Mouse (Mus musculus) T-helper 2 cell (primary cell): ENCODE results near the gene Bcl11b.

ENCODE experiments used
- in situ Hi-C: fragments of 300-600 bp; cut with MboI, MseI; formaldehyde crosslinking; loops from one replicate; pipeline ENCODE4 v1.15.1; 2025; ENCODE audit warnings: high pct_unique_total_duplicates

Bcl11b gene

DNA sequence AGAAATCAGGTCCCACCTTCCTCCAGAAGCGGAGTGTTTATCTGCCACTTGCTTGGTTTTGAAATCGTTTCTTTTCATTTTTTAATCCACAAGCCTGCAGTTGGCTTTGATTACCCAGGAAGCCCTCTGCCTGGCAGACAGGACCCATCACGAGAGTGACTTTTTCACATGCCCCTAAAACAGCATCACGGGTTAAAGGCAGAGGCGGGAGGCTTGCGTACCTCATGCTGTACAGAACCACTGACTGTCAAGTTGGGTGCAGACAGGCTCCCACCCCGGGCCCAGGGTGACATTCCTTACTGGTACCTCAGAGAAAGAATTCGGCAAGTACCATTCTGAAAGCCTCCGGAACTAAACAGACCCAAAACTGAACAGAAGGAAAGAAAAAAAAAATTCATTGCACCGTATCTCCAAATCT, 27.9 kb downstream of the Bcl11b start:
- in situ Hi-C loops = loop anchor here (25.0 kb wide), 1 partner anchor 662 kb away; no protein-coding TSS in a partner anchor

DNA sequence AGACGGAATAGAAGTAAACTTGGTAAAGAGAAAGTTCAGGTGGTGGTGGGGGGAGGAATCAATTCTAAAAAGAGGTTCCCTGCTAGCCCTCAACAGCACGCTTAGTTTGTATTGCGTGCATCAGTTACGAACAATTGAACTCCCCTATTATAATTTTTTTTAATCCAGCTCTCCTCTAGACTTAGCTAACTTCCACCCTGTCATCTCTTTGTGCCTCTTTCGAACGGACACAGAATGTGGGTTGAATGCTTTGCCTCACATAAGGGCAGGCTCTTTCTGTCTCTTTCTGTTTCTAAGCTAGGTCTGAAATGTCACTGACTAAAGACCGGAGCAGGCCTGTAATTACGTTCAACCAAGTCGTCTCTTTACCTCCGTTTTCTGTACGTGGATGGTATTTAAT, 28.9 kb downstream of the Bcl11b start:
- in situ Hi-C loops = no loop called here

DNA sequence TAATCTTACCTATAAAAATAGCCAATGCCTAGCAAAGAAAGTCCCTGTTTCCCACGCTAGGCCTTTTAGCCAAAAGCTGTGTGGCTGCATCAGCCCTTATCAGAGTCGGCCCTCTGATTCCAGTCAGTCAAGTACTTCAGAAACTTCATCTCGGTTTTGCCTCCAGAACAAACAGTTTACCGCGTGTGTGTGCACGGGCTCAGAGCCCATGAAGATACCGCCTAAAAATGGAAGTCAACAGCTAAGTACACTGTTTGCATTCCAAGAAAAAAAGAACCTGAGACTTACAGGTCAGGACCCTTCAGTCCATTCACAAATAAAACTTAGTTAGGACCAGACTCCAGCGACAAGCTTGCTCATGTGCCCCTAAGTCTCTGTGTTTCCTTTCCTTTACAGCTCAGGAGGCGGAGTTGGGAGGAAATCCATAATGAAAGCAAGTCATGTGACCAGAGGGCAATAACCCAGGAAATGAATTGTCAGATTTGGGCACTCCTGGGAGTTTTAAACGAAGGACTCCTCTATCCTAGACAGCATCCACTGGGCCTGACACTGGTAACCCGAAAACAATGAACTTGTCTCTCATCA, 29.8 kb downstream of the Bcl11b start:
- in situ Hi-C loops = no loop called here

DNA sequence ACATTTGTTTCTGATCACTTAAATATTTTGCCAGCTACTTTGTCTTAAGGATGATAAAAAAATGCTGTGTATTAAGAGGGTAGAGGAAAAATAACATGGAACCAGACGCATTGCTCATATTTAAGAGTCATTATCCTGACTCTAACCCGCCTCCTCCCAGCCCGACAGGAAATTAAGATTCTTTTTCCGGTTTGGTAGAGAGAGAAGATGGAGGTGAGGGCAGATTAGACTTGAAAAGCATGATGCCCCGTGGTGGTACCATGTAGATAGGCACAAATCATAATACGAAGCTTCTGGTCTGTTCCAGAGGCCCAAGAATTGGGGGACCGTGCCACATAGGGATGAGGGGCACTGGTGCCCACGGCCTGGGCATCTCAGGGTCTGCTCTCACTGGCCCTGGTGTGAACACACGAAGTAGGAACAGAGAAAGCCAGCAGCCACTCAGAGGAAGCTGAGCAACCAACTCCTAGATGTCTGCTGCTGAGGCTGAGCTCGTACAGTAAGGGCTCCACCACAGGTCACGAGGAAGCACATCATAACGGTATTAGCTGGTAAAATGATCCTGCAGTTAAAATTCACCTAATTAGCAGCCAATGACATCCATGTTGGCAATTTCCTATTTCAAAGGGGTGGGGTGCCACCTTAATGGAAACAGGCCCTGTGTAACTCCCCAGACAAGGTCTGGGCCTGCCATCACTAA, 32.2 kb downstream of the Bcl11b start:
- in situ Hi-C loops = no loop called here

DNA sequence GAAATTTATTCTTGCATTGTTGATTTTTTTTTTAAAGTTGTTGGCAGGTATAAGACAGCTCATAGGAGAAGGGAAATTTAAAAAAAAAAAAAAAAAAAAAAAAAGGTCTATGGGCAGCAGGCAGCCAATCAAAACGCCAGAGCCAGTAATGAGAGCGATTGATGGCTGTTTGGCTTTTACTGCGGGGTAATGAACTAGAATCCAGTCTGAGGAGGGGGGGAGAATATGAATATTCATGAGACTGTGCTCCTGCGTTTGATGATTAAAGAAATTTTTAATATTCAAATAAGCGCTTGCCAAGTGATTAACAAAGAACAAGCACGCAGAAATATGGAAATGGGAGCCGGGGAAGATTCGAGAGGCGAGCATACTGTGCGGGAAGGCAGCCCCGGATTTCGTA, 32.8 kb downstream of the Bcl11b start:
- in situ Hi-C loops = no loop called here

DNA sequence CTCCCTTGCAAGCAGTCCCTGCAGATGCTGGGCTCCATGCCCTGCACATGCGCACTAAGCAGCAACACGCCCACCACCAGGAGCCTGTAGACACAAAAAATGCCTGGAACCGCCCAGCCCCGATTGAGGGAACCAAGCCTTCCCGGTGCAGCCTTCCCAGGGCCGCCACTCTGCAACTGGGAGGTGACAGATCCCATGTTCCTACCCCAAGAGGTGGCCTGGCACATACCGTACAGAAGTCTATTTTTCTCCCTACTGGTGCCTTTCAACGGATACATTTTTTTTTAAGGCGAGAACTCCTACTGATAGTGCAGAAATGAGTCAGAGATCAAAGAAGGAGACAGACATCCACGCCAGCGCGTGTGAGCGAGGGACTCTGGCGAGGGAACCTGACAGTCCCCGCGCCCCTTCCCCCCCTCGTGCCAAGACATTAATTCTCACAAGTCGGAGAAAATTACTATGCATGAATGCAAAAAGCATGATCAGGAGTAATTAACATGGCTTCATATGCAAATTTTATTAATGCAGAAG, 33.5 kb downstream of the Bcl11b start:
- in situ Hi-C loops = loop anchor here (5.0 kb wide), 1 partner anchor 38 kb away; no protein-coding TSS in a partner anchor

DNA sequence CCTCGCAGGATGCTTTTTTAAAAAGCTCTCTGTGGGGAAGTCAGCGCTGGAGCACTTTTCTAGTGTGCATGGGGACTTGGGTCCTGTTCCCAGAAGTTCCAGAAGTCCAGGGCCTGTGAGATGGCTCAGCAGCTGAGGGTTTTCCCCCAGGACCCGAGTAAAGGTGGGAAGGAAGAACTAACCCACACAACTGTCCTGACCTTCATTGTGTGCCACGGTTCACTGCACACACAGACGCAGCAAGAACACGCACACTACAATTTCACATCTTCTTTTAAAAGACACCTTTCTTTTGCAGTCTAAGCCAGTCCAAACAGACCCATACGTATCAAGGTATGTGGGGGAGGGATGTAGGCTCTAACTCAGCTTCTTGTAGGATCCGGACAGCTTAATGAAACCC, 34.3 kb downstream of the Bcl11b start:
- in situ Hi-C loops = loop anchor here (5.0 kb wide), 1 partner anchor 37 kb away; no protein-coding TSS in a partner anchor

DNA sequence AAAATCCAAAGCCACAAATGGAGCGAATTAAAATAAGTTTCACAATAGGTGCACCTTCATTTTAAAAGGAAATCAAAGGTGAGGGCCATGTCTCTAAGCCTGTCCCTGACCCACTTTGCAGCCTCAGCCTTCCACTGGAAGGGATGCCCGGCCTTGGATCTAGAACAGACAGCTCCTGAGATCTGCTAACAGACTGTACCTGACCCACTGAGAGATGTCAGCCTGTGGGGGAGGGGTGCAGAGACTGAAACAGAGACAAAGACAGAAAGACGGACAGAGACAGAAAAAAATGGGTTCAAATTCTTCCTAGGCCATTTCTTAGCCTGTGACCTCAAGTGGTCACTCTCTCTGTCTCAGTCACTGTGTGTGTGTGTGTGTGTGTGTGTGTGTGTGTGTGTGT, 35.1 kb downstream of the Bcl11b start:
- in situ Hi-C loops = loop anchor here (5.0 kb wide), 1 partner anchor 36 kb away; no protein-coding TSS in a partner anchor

DNA sequence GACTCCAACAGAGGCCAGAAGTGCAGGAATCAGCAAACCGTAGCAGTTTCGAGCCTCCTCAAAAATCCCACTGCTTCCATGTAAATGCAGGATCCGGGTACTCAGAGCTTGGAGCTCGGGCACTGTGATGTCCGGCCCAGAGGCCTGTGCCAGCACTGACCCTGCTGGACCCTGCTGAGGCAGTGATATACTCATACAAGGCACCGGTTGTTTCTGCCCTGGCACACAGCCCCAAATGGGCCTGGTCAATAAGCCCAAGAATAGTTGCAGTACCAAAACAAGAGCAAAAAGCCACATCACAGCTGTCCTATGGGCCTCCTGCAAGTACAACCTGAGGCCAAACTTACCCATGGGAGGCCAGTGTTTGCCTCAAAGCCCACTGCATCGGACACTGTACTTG, 36.4 kb downstream of the Bcl11b start:
- in situ Hi-C loops = loop anchor here (5.0 kb wide), 1 partner anchor 35 kb away; no protein-coding TSS in a partner anchor

DNA sequence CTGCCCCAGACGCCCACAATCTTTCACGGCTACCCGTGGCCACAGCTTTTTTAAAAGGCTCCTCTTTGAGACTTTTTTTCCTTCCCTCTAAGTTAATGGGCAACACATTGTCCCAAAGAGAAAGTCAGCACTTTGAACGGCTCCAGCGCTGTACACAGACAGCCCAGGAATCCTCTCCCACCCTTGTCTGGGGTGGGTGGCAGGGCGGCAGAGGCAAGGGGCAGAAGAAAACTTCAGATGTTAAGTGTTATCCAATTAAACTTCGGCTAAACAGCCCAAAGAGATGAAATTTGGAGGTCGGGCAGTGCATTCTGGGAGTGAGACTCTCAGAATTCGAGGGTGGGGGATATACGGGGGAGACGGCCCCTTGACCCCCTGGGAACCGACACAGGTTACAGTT, 38.3 kb downstream of the Bcl11b start:
- in situ Hi-C loops = loop anchor here (5.0 kb wide), 1 partner anchor 33 kb away; no protein-coding TSS in a partner anchor

DNA sequence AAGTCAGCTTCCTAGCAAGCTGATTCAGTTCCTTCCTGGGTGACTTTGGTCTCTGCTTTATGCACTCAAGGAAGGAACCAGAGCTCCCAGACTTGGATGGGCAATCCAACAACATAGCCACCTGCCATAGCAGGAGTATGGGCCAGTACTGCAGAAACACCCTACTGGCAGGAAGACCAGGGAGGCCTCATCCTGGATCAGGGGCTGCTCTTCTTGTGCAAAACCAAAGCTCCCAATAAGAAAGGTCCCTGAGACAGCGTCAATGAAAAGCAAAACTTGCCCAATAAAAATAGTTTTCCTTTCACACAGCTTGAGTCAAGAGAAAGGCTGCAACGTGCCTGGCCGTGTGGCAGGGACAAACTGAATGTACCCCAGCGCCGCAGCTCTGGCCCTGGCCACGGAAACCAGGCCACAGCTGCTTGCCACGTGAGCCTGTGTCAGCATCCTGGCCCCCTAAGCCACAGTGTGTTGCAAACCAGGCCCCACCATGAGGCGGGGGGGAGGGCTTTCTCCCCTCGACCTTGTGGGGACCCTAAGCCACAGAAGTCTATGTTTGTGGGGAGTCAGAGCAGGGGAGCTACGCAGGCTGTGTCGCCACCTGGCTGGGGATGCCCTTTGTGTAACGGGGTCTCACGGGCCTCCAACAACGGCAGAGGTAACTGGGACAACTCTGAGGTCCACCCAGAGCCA, 38.9 kb downstream of the Bcl11b start:
- in situ Hi-C loops = loop anchor here (5.0 kb wide), 1 partner anchor 32 kb away; no protein-coding TSS in a partner anchor

DNA sequence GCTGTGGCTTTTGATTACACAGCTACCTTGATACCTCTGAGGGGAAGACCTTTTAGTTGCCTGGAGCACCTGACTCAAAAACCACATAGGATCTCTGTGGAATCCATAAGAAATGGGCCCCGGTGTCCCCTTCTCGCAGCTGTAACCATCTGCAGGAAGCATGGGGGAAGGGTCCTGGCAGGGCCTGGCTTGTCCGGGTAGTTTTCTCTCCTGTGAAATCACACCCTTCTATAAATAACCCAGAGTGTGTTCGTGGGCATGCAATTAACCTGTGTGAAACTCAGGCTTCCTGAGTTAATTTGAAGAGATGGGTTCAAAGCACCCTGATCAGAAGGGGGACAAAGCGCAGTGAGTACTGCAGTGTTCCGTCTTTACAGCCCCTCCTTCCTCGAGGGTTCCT, 40.5 kb downstream of the Bcl11b start:
- in situ Hi-C loops = no loop called here

DNA sequence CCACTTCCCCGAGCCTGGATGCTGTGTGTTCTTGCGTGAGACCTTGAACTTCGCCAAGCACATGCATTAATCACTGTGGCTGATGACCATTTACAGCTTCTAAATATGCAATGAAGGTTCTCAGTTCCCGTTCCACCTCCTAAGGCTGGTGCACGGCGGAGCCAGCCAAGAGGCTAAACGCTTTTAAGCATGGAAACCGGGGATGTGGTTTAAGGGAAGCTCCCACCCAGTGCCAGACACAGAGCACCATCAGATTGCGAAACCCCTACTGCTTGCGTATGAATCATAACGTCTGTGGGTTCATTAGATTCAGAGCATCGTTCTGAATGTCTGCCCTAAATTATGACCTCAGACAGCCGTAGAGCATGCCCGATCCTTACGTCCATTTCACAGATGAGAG, 41.6 kb downstream of the Bcl11b start:
- in situ Hi-C loops = no loop called here

DNA sequence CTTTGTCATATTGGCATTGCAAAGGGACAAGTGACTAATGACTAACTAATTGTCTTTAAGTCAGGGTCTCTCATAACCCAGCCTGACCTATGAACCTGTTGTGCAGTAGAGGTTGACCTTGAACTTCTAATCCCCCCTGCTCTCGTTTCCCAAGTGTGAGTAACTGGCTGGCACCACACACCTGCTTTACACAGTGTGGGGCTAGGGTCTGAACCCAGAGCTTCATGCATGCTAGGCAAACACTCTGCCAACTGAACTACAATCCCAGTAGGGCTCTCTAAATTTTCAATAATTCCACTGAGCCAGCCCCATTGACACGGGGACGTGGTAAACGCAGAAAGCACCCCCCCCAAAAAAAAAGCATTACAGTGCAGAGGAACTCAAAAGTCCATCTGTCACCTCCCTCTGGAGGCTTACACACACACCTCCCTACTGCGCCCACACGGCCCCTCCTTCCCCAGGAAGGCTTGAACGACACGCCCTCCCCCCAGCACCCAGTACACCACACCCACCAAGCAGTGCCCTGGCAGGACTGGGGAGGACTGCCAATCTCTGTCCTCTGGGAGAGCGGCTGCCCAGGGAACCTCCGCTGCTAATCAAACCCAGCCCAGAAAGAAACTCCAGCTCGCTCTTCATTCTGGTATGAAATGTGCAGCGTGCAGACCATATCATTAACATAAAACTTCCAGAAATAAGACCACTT, 42.5 kb downstream of the Bcl11b start:
- in situ Hi-C loops = no loop called here

DNA sequence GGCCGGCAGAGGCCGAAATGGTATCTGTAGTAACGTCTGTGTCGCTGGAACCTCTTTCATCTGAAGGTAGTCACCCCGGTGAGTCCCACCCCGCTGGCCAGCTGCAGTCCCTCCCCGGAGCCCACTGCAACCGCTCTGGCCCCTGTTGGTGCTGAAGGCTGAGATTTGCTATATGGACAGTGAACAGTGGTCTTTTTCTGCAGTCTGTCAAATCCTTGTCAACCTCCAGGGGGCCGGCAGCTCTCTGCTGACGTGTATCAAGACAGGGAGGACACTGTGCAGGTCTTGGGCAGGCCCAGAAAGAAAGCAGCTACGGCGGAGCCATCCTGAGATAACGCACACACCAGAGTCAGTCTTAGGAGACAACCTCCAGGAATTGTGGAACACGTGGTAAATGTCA, 43.0 kb downstream of the Bcl11b start:
- in situ Hi-C loops = no loop called here

DNA sequence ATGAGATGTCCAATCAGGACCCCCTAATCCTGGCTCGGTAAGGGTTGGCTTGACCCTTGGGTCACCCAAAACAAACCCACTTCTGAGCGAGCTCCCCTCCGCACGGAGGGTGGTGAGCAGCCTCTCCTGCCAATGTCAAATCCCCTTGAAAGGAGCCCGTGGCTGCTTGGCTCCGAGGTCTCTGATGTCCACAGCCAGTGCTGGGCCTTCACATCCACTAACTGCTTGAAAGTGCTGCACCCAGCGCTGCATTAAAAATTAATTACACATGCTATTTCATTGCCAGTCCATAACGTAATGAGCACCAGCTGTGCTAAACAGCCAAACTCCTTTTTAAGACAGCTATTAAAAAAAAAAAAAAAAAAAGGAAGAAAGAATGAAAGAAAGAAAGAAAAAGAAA, 43.5 kb downstream of the Bcl11b start:
- in situ Hi-C loops = no loop called here

DNA sequence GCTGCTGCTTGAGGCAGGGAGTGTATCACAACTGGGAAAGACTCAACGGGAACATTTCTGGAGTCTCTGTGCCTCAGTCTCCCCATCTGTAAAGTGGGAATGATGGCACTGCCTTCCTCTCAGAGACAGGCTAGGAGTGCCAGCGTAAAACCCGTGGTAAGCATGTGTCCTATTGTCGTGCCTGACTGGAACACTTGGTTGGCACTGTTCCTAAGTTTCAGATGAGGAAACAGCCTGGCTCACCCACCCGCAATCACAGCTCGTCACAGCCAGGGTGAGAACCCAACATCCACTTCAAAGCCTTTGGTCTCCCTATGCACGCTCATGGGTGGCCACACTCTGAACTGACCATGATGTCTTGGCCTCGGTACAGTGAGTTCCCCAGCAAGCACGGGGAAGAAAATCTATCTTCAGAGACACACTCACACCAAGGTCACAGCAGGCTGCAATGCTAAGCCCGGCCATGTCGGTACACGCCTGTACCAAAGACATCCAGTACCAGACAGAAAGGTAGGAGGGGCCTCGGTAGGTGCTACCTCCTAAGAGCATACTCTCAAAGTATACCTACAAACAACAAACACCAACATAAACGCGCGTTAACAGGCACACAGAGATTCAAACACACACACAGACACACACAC, 50.2 kb downstream of the Bcl11b start:
- in situ Hi-C loops = no loop called here

DNA sequence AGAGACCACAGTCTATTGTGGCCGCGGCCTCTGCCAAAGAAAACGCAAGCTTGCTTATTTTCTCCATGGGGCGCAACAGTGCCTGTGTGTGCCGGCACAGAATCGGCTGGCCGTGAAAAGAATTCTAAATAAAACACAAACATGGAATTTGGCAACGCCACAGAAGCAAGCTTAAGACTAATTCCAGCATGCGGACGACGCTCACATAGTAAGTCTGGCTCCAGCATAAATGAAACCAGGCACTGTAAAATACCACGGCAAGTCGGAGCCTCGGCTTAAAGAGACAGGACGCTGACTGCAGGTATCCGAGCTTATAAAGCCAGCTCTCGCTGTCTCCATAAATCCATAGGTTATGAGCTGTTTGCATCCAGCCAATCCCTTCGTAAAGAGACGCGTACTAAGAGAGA, 51.1 kb downstream of the Bcl11b start:
- in situ Hi-C loops = no loop called here

DNA sequence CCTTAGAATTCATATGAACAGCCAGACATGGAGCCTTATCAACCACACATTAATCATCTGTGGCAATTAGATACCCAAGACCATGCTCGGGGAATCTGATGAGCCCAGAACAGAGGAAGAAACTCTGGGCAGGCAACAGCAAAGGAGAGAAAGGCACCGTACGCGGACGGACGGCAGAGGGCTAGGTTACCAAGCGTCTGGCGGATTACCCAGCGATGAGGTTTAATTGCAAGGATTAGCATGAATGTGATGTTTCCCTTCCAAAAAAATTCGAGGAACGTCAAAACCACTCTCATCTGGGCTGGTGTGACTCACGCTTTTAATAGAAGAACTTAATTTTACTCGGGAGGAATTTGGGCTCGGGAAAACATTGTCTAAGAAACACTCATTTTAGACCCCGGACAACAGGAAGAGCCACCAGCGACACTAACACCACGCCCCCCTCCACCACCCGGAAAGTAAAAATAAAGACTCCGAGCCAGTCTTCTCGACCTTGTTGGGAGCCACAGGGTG, 52.7 kb downstream of the Bcl11b start:
- in situ Hi-C loops = no loop called here

DNA sequence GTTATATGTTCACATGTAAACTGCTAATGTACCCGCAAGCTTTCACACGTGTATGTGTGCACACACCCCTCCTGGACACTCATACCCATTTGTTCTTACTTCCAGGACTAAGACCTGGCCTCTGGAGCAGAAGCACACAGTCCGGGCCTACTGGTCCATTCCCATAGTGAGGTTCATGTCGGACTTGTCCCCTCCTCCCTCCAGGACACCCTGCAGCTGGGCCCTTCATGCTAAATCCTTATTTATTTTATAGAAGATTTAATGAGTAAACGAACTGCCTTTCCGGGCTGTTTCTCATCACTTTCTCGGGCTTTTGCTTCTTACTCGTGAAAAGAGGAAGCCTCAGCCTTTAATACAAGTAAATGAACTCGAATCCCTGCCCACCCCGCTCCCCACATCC, 54.0 kb downstream of the Bcl11b start:
- in situ Hi-C loops = no loop called here

DNA sequence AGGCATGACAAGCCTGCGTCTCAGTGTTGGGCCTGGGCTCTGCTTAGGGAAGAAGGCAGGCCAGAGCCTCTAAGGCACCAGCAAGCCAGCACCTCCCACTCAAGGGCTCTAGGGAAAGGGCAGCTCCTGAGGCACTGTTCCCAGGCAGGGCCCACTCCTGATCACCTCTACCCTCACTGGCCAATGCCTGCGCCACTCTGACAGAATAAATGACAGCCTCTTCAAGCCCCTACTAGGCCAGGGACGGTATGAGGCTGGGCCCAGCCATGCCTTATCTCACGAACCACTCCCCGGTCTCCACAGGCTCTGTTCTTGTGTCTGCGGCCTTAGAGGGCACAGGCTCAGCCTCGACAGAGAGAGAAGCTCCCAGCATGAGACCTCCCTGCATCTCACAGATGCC, 61.3 kb downstream of the Bcl11b start:
- in situ Hi-C loops = no loop called here
